In the genomic region with DNA sequence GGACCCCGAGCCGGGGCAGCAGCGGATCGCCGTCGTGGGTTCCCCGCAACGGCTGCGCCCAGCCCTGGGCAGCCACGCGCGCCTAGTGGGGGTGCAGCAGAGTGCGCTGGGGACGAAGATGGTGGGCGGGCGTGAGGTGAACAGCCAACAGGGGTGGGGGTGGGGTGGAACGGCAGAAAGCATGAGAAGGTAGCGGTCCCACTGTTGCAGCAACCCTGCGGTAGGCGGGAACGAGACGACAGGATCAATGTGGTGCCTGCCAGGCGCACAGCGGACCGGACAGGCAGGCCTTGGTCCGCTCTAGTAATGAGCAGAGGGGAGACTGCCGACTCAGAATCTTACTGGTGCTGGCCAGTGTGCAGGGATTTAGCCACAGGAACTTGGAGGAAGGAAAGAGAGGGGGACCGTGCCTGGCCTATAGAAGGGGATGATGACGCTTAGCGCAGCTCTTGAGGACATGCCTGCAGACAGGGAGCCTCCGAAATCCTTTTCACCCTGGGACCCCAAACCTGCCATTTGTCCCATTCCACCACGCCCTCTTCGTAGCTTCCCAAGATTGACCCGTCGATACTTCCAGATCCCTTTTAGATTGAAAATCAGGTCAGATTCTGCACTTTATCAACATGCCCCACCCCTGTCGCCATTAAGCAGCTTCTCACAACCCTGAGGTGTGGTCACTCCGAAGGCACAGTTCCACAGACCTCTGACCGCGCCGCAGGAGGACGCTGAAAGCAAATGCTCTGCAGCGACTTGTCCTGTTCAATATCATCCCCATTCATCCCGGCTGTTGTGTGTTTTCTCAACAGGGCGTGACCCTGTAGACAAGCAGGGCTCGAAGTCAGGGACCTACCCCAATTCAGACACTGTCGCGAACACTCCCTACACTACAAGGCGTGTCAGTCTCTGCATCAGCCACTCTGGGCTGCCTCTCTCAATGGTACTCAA, we compare ENCODE assay signal across 9 mouse cellular contexts.
A peak's percentile ranks its signal among the peaks of the same experiment; 100 is the strongest.
DNase-seq lines count a peak whose midpoint lies in the region; ATAC-seq lines count a peak whose summit lies in the region.
"Had no signal": no experiment of that assay in that cellular context is flagged by ENCODE, and none has a peak within 500 bp of the region (broad histone marks: within the 10 kb centered on the region; RNA-seq: fewer than 3 reads in every experiment).

No protein-coding gene starts in this region.

- 2% methylated on average over 48 of the region's 48 CpGs for WGBS in heart, embryonic 14.5 days
- 1% methylated on average over 48 of the region's 48 CpGs for WGBS in forebrain, embryonic 13.5 days
- under 1% methylated on average over 48 of the region's 48 CpGs for WGBS in midbrain, embryonic 11.5 days

- no peaks in the 10 kb centered on the region for H3K36me3 ChIP-seq in heart, embryonic 14.5 days (ENCODE audit: control insufficient read depth, insufficient read depth, low read length)
- no peaks in the 10 kb centered on the region for H3K36me3 ChIP-seq in forebrain, embryonic 13.5 days (ENCODE audit: poor library complexity, severe bottlenecking)
- no peaks in the 10 kb centered on the region for H3K36me3 ChIP-seq in midbrain, embryonic 11.5 days (ENCODE audit: control insufficient read depth, insufficient read depth, low read length)

- no peak overlapping the region for H3K9ac ChIP-seq in heart, embryonic 14.5 days (ENCODE audit: low read length)
- H3K9ac ChIP-seq in forebrain, embryonic 13.5 days, result peak overlapping the region; percentile 61
- peak overlapping the region; percentile 45; the same call in 1 of the 2 replicates for H3K9ac ChIP-seq in midbrain, embryonic 11.5 days (ENCODE audit: low read length)

- DNase-seq in heart, postnatal 14 days, result no peak
- peak; percentile 48 for DNase-seq in ES-CJ7 (ENCODE audit: low read depth, low spot score)
- peak; percentile 95 for DNase-seq in midbrain, embryonic 11.5 days (ENCODE audit: low spot score, missing footprints)
- no peak for DNase-seq in gastrocnemius, adult 18-20 months (ENCODE audit: low spot score)
- DNase-seq in left cerebral cortex, adult 8-10 months (ENCODE audit: low spot score in 2 of 2), result no peak
- DNase-seq in urinary bladder, postnatal 14 days (ENCODE audit: low spot score), result no peak
- DNase-seq: cerebellum, adult 11 months had no signal

- peak overlapping the region; percentile 11 to 41; a peak in 3 of 4 replicates for H3K4me3 ChIP-seq in heart, embryonic 14.5 days (ENCODE audit: control insufficient read depth in 1 of 2, insufficient read depth in 1 of 2, low read depth in 1 of 2, low read length in 2 of 2)
- H3K4me3 ChIP-seq in forebrain, embryonic 13.5 days, result peak overlapping the region; percentile 45
- peak overlapping the region; percentile 41 for H3K4me3 ChIP-seq in midbrain, embryonic 11.5 days (ENCODE audit: low read depth, low read length)

- peaks cover 8 to 19% of the 10 kb centered on the region in 2 experiments; a peak in 2 of 4 replicates for H3K4me1 ChIP-seq in heart, embryonic 14.5 days (ENCODE audit: control insufficient read depth in 2 of 2, insufficient read depth in 2 of 2, low read length in 2 of 2)
- H3K4me1 ChIP-seq in forebrain, embryonic 13.5 days, result peaks cover 36% of the 10 kb centered on the region
- peaks cover 17% of the 10 kb centered on the region for H3K4me1 ChIP-seq in midbrain, embryonic 11.5 days (ENCODE audit: control insufficient read depth, insufficient read depth, low read length)

- H3K4me2 ChIP-seq in heart, embryonic 14.5 days (ENCODE audit: low read length), result peak overlapping the region; percentile 68
- H3K4me2 ChIP-seq in forebrain, embryonic 13.5 days, result peak overlapping the region; percentile 75
- H3K4me2 ChIP-seq in midbrain, embryonic 11.5 days, result peak overlapping the region; percentile 70

- intact Hi-C loops in heart, postnatal 14 days (cut with DNase I), result no loop called here

- H3K27me3 ChIP-seq in heart, embryonic 14.5 days (ENCODE audit: control insufficient read depth, insufficient read depth, low read length), result peaks cover 92% of the 10 kb centered on the region
- H3K27me3 ChIP-seq in forebrain, embryonic 13.5 days, result peaks cover 91% of the 10 kb centered on the region
- H3K27me3 ChIP-seq in midbrain, embryonic 11.5 days (ENCODE audit: control insufficient read depth, insufficient read depth, low read length), result peaks cover 76% of the 10 kb centered on the region

- no peak overlapping the region for H3K27ac ChIP-seq in heart, embryonic 14.5 days (replicated peaks in 1 of 2; ENCODE audit: control insufficient read depth in 1 of 2, insufficient read depth in 1 of 2, low read depth in 2 of 2, low read length in 2 of 2)
- no peak overlapping the region for H3K27ac ChIP-seq in forebrain, embryonic 13.5 days
- H3K27ac ChIP-seq in midbrain, embryonic 11.5 days (ENCODE audit: low read depth, low read length), result no peak overlapping the region

- no peak for ATAC-seq in heart, embryonic 14.5 days (ENCODE audit: insufficient number of reproducible peaks, insufficient read depth, low FRiP score, low read depth)
- ATAC-seq in forebrain, embryonic 13.5 days, result no peak
- ATAC-seq in midbrain, embryonic 11.5 days (ENCODE audit: low FRiP score), result no peak

- H3K9me3 ChIP-seq in heart, embryonic 14.5 days (ENCODE audit: control insufficient read depth, low read length), result no peaks in the 10 kb centered on the region
- no peaks in the 10 kb centered on the region for H3K9me3 ChIP-seq in forebrain, embryonic 13.5 days (replicated peaks)
- H3K9me3 ChIP-seq in midbrain, embryonic 11.5 days (ENCODE audit: control insufficient read depth, low read length), result no peaks in the 10 kb centered on the region

Comparison
In these comparisons a context has a peak if more than half of its experiments do, and no peak if none do; other contexts are left out.
1. DNase-seq: peak in ES-CJ7 (single experiment) and midbrain, embryonic 11.5 days (single experiment); none in heart, postnatal 14 days (0 of 2), gastrocnemius, adult 18-20 months (single experiment), left cerebral cortex, adult 8-10 months (0 of 2) and urinary bladder, postnatal 14 days (single experiment).
2. Peak in every context shown above with its lines, with median percentiles within 50 percentile points of each other: H3K4me2 ChIP-seq and H3K4me3 ChIP-seq.